Mouse (Mus musculus) thymus, adult 18-20 months (tissue): ENCODE measurements around the gene Tdp1.

Source experiments
- DNase-seq, 2 experiments: peaks; one replicate each; pipeline ENCODE4 v3.0.0; 2022; ENCODE audit warnings: mixed read lengths in 2 of 2

Tdp1 gene

DNA sequence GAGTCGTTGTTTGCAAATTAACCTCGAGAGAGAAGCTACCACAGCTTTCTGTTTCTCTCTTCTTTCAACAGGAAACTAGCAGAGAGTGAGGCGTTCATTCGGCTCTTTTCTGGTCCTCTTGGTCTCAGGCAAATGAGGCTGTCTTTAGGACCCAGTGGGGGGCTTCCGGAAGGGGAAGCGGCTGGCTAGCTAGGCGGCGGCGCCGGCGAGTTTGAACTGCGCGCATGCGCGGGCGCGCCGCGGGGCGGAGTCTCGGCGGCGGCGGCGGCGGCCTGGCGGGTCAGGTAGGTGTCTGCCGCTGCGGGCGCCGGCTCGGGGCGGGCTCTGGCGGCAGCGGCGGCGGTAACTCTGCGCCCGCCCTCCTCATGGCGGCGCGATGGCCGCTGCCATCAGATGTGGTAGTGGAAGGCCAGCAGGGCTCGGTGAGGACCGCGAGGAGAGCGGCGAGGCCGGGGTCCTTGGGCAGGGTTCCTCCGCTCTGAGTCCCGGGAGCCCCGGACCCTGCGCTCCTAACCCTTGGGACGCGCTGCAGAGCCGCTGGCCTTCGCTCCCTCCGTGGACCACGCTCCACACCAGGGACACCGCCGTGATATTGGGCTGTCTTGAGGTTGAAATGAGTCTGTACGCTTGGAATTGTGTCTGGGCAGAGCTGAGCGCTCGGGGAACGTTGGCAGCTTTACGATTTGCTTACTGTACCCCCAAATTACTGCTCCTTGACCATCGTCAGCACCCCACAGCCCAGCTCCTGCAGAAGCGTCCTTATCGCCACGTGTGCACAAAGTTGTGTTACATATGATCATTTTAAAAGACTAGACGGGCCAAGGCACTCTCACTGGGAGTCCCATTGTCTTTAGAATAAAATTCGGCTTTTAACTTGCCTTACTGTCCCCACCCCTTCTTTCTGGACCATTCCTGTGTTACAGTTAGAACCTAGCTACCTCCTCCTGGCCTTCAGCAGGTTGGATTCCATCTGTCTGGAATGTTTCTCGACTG lies at the start of gene Tdp1, which contains the start of gene Efcab11:
Gene Tdp1, plus strand, starts transcription at position 249 of the 993 bp plus-strand sequence.
Gene Efcab11, minus strand, starts transcription at position 171 of the 993 bp plus-strand sequence.
- peak; percentile 89 for DNase-seq

GRCm38 (mm10) chr12:99836404-99837131 lies 47.7 kb upstream of the Tdp1 start:
- no peak for DNase-seq

- DNase-seq, result no peak
Observed at GRCm38 (mm10) chr12:99837528-99837927, 46.8 kb upstream of the Tdp1 start.

GRCm38 (mm10) chr12:99838109-99838508 lies 46.2 kb upstream of the Tdp1 start:
- no peak for DNase-seq

- DNase-seq, result no peak
Observed at GRCm38 (mm10) chr12:99838703-99839102, 45.6 kb upstream of the Tdp1 start.

- no peak for DNase-seq
Observed at GRCm38 (mm10) chr12:99844951-99845350, 39.4 kb upstream of the Tdp1 start.

- DNase-seq, result no peak
Observed at GRCm38 (mm10) chr12:99849996-99850395, 34.3 kb upstream of the Tdp1 start.

DNA sequence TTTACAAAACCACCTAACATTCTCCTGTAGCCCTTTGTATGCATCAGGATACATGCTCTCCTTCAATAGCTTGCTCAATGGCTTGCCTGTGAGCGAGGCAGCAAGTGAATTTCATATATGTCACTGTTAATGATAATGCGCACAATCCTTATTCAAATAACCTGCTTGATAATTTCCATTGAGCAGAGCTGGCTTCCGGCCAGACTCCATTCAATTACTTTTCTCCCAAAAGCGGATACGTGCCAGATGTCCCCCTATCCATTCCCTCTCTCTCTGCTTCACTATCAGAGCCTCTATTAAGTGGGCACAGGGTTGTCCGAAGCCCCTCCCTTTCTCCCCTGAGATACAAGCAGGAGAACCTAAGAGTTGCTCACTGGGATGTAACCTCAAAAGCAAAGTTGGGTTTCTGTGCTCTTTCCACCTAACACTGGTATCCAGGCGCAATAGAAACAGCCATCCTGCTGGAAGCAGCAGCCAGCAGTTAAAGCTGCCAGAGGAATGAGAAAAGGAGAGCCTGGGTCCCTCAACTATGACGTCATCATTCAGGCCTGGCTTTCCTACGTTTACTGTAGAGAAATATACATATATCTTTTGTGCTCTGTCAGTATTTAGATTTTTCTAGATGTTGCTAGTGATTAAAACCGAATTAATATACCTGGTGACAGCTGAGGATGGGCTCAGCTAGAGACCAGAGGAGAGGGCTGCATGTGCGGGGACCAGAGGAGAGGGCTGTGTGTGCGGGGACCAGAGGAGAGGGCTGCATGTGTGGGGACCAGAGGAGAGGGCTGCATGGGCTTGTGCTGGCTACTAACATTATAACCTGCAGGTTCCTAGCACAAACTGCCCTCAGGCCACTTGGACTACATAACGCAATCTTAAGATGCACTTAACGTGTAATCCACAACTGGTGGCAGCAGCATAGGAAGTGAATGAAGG lies 30.7 kb upstream of the Tdp1 start:
- no peak for DNase-seq

DNA sequence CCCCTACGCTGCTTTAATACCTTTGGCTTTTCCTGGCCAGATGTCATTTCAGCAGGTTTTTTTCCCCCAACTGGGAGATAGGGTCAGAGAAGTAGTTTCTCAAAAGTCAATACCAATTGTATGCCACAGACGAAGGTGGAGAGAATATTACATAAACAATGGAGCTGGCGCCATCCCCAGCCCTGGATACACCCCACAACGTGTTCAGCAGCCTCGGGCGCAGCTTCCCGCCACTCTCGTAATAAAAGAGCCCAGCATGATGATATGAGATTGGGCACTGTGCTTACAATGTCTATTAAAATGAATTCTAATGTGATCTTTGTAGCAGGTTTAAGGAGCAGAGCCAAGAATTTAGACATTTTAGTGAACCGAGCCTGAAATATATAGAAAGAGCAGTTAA lies 28.3 kb upstream of the Tdp1 start:
- DNase-seq, result no peak

DNA sequence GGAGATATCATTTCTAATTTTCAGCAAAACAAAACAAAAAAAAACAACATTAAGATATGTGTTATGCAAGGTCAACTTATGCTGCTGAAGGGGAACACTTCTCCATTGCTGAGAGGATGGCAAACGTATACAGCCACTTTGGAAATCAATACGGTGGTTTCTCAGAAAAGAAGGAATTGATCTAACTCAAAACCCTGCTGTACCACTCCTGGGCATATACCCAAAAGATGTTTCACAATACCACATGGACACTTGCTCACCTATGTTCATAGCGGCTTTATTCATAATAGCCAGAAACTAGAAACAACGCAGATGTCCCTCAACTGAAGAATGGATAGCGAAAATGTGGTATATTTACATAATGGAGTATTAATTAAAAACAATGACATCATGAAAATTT lies 25.7 kb upstream of the Tdp1 start:
- no peak for DNase-seq

DNA sequence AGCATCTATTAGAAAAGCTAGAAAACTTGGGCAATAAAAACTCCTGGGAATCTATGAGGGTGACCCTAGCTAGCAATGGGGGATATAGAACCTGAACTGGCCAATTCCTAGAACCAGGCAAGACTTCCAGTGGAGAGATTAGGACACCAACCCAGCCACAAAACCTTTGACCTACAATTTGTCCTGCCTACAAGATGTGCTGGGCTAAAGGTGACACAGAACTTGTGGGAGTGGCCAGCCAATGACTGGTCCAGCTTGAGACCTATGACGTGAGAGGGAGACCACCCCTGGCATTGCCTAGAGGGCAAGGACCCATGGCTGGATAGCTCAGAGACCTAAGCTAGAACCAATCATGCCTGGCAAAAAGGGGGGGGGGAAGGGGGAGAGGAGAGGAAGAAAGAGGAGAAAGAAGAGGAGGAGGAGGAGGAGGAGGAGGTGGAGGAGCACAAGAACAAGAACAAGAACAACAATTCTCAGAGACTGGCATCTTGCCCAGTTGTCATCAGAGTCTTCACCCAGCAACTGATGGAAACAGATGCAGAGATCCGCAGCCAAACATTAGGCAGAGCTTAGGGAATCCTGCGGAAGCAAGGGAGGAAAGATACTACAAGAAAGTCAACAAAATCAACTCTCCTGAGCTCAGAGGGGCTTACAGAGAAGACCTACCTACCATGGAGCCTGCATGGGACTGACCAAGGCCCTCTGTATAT lies 24.8 kb upstream of the Tdp1 start:
- no peak for DNase-seq

- DNase-seq, result no peak
Observed at GRCm38 (mm10) chr12:99860981-99861380, 23.3 kb upstream of the Tdp1 start.

- no peak for DNase-seq
Observed at GRCm38 (mm10) chr12:99864613-99865012, 19.7 kb upstream of the Tdp1 start.

GRCm38 (mm10) chr12:99868821-99869220 lies 15.5 kb upstream of the Tdp1 start:
- DNase-seq, result no peak

- no peak for DNase-seq
Observed at GRCm38 (mm10) chr12:99873443-99873842, 10.9 kb upstream of the Tdp1 start.

DNA sequence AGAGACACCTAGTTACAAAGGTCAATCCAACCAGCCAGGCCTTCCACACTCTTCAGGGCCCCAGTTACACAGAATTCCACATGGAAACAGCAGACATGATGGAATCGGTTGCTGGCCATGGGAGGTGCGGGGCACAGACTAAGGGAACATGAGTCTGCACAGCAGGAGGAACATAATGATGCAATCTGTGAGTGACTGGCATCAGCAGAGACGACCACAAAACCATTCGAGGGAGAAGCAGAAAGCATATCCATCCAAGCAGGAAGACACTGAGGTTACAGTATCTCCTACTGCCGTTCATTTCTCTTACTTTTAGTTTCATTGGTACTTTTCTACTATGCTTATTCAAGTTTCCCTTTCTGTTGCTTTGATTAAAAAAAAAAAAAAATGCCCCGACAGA lies 9.7 kb upstream of the Tdp1 start:
- no peak for DNase-seq

- peak; percentile 78 to 87 for DNase-seq
Observed at GRCm38 (mm10) chr12:99883000-99883712, 1.2 kb upstream of the Tdp1 start.

DNA sequence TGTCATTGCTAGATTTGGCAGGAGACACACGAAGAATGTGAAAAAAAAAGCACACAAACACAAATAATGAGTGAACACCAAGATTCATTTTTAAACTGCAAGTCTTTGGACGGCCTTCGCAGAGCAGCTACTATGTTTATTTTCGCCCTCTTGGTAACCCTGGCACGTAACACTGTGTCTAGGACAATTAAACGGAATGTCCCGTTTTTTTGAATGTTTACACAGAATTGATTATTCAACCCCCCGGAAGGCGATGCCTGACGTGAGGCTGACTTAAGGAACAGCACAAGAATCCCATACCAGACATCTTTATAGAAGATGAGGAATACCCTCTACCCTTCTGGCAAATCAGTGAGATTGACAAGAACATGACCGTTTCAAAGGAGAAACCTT lies 608 bp upstream of the Tdp1 start:
- peak in 1 of 2 experiments; percentile 11 for DNase-seq

GRCm38 (mm10) chr12:99885282-99885901 lies 1.1 kb downstream of the Tdp1 start:
- no peak for DNase-seq

DNA sequence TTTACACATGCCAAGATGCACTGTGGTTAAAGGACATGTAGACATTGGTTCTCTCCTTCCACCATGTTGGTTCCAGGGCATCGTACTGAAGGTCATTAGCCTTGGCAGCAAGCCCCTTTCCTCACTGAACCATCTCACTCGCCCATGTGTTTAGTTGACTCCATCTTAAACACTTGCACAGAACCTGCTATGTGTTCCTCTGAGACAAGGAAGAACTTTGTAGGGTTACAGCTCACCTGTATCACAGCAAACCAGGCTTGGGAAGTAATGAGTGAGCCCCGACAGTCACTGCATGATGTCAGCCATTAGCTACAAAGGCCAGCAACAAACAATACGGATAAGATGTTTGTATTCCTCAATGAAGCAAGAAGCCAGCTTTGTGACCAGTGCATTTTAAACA lies 13.5 kb downstream of the Tdp1 start:
- no peak for DNase-seq
